Mouse (Mus musculus) bone marrow, adult 2 months (tissue): ENCODE measurements around the gene Mgarp. TPM values are rescaled to one million over a fixed set of nuclear protein-coding genes. Genes with fewer than 3 reads are reported as not detected.

ENCODE experiments used
- H3K27ac ChIP-seq: fragments of 200-500 bp; 2 replicates; pipeline ENCODE4 v1.5.1; 2012; ENCODE audit warnings: low read depth, mild to moderate bottlenecking, control low read depth, inconsistent platforms, low read length; ENCODE audit not compliant: control insufficient read depth, poor library complexity, insufficient read depth
- H3K4me1 ChIP-seq: fragments of 200-500 bp; 2 replicates; pipeline ENCODE4 v1.6.1; 2011; ENCODE audit warnings: low read length; ENCODE audit not compliant: control insufficient read depth, insufficient read depth
- H3K4me3 ChIP-seq: fragments of 200-500 bp; replicated peaks from 2 replicates; pipeline ENCODE3; 2011; ENCODE audit warnings: mild to moderate bottlenecking, low read depth, low read length, control low read depth; ENCODE audit not compliant: control insufficient read depth
- CTCF ChIP-seq: fragments of 200-500 bp; IDR thresholded peaks from 2 replicates; pipeline ENCODE4 v1.5.1; 2011; ENCODE audit warnings: low read length, control low read depth; ENCODE audit not compliant: control insufficient read depth, insufficient read depth
- POLR2A ChIP-seq: fragments of 200-500 bp; IDR thresholded peaks from 2 replicates; pipeline ENCODE4 v1.6.1; 2011; ENCODE audit warnings: low read depth, mild to moderate bottlenecking, control low read depth, low read length, borderline replicate concordance; ENCODE audit not compliant: control insufficient read depth
- WGBS: fragments of 180-500 bp; shearing (Covaris S2); methylation state at CpG from one replicate; pipeline ENCODE4 v1.1.7; 2018; 5-methylcytosine and 5-hydroxymethylcytosine counted together
- polyA plus RNA-seq: library from polyadenylated mRNA; stranded (reverse); fragments of >200 nt; gene quantifications from 2 replicates; pipeline ENCODE4 v1.2.4, GENCODE M21; 2011; ENCODE audit warnings: low replicate concordance; ENCODE audit not compliant: missing spikeins, insufficient read depth, insufficient read length

Mgarp gene
- polyA plus RNA-seq, 1 experiment = not detected

- H3K4me1 ChIP-seq = no peaks in the 10 kb centered on the region; the same call in 1 of the 2 replicates
- TF ChIP-seq POLR2A (no peak), CTCF (no peak)
- H3K4me3 ChIP-seq = no peak overlapping the region
- H3K27ac ChIP-seq = no peak overlapping the region
- WGBS = 87% methylated on average over 5 of the region's 5 CpGs
These were observed 4.9 kb downstream of the Mgarp start for GRCm38 (mm10) chr3:51391591-51391990.

- H3K4me1 ChIP-seq = no peaks in the 10 kb centered on the region; the same call in 1 of the 2 replicates
- no peak for TF ChIP-seq POLR2A
- no peak for TF ChIP-seq CTCF
- H3K27ac ChIP-seq = no peak overlapping the region
- H3K4me3 ChIP-seq = no peak overlapping the region
- 79% methylated on average over 5 of the region's 5 CpGs for WGBS
These were observed 5.4 kb downstream of the Mgarp start for GRCm38 (mm10) chr3:51391095-51391494.

GRCm38 (mm10) chr3:51388904-51389303 lies 7.6 kb downstream of the Mgarp start:
- TF ChIP-seq CTCF (no peak), POLR2A (no peak)
- Histone ChIP-seq H3K27ac (no peak overlapping the region), H3K4me3 (no peak overlapping the region), H3K4me1 (no peaks in the 10 kb centered on the region; the same call in 1 of the 2 replicates)
- 3% methylated on average over 13 of the region's 13 CpGs for WGBS

- no peak for TF ChIP-seq POLR2A
- Histone ChIP-seq H3K4me1 (no peaks in the 10 kb centered on the region; the same call in 1 of the 2 replicates), H3K4me3 (no peak overlapping the region), H3K27ac (no peak overlapping the region)
- WGBS = 87% methylated on average over 8 of the region's 8 CpGs
These were observed 8.6 kb downstream of the Mgarp start for GRCm38 (mm10) chr3:51387868-51388381.

GRCm38 (mm10) chr3:51387134-51387451 lies 9.4 kb downstream of the Mgarp start:
- 65% methylated on average over 3 of the region's 3 CpGs for WGBS
- no peak for TF ChIP-seq POLR2A
- TF ChIP-seq CTCF = no peak
- H3K27ac ChIP-seq = no peak overlapping the region
- no peaks in the 10 kb centered on the region; the same call in 1 of the 2 replicates for H3K4me1 ChIP-seq
- no peak overlapping the region for H3K4me3 ChIP-seq

- WGBS = 67% methylated on average over 12 of the region's 12 CpGs
- TF ChIP-seq CTCF (no peak), POLR2A (no peak)
These were observed 10.0 kb downstream of the Mgarp start for GRCm38 (mm10) chr3:51386441-51387133.

GRCm38 (mm10) chr3:51383409-51383808 lies 13.1 kb downstream of the Mgarp start:
- TF ChIP-seq CTCF (no peak), POLR2A (no peak)
- H3K27ac ChIP-seq = no peak overlapping the region
- peaks cover 2% of the 10 kb centered on the region; the same call in 1 of the 2 replicates for H3K4me1 ChIP-seq
- WGBS = 84% methylated on average over 12 of the region's 12 CpGs
- no peak overlapping the region for H3K4me3 ChIP-seq

More at GRCm38 (mm10) chr3:51386441-51387133, 10.0 kb downstream of the Mgarp start:
- H3K4me3 ChIP-seq = no peak overlapping the region
- no peaks in the 10 kb centered on the region; the same call in 1 of the 2 replicates for H3K4me1 ChIP-seq
- H3K27ac ChIP-seq = no peak overlapping the region

GRCm38 (mm10) chr3:51380660-51381014 lies 15.9 kb downstream of the Mgarp start:
- H3K4me3 ChIP-seq = no peak overlapping the region
- no peak for TF ChIP-seq POLR2A
- no peak for TF ChIP-seq CTCF
- 48% methylated on average over 4 of the region's 5 CpGs for WGBS
- H3K4me1 ChIP-seq = peaks cover 3% of the 10 kb centered on the region; the same call in 1 of the 2 replicates
- H3K27ac ChIP-seq = no peak overlapping the region
